Mouse (Mus musculus): ENCODE data around the gene Rab44. TPM values are rescaled to one million over a fixed set of nuclear protein-coding genes. Genes with fewer than 3 reads are reported as not detected.

Gene Rab44
- total RNA-seq (2023), result 197 and 250 TPM in 2 replicates

GRCm38 (mm10) chr17:29113591-29114352 is at the start of gene Rab44:
Gene Rab44 (plus strand): TSS chr17:29114145.

GRCm38 (mm10) chr17:29090776-29091175 is 23.2 kb upstream of the Rab44 start, which contains the start of gene Cdkn1a:
Gene Cdkn1a (plus strand): TSS chr17:29090976.

Other genes with a start within 250 kb of the Rab44 start
- gene 4930539E08Rik, start 198.8 kb upstream of the Rab44 start, total RNA-seq (2023), result 0.13 TPM in 1 of 2 replicates, not detected in the other
- 2.0 and 3.8 TPM in 2 replicates for gene Pxt1, start 170.3 kb upstream of the Rab44 start, total RNA-seq (2023)
- 207 and 280 TPM in 2 replicates for gene Kctd20, start 162.2 kb upstream of the Rab44 start, total RNA-seq (2023)
- 223 and 318 TPM in 2 replicates for gene Stk38, start 106.2 kb upstream of the Rab44 start, total RNA-seq (2023)
- 314 and 370 TPM in 2 replicates for gene Srsf3, start 81.5 kb upstream of the Rab44 start, total RNA-seq (2023)
- gene Cdkn1a, start 23.2 kb upstream of the Rab44 start, total RNA-seq (2023), result 40.2 and 41.4 TPM in 2 replicates
- gene Cpne5, start 124.0 kb downstream of the Rab44 start, total RNA-seq (2023), result 0.16 and 0.20 TPM in 2 replicates
- gene Ppil1, start 150.0 kb downstream of the Rab44 start, total RNA-seq (2023), result 15.7 and 16.0 TPM in 2 replicates
- gene BC004004, start 154.6 kb downstream of the Rab44 start, total RNA-seq (2023), result 73.1 and 79.3 TPM in 2 replicates
- 230 and 242 TPM in 2 replicates for gene Pi16, start 203.5 kb downstream of the Rab44 start, total RNA-seq (2023)
- gene Mtch1, start 233.8 kb downstream of the Rab44 start, total RNA-seq (2023), result 77.2 and 93.1 TPM in 2 replicates
- gene Fgd2, start 246.8 kb downstream of the Rab44 start, total RNA-seq (2023), result 25.0 and 41.1 TPM in 2 replicates